Mouse (Mus musculus): Measurements from ENCODE around the gene BC049730.

Gene BC049730

DNA sequence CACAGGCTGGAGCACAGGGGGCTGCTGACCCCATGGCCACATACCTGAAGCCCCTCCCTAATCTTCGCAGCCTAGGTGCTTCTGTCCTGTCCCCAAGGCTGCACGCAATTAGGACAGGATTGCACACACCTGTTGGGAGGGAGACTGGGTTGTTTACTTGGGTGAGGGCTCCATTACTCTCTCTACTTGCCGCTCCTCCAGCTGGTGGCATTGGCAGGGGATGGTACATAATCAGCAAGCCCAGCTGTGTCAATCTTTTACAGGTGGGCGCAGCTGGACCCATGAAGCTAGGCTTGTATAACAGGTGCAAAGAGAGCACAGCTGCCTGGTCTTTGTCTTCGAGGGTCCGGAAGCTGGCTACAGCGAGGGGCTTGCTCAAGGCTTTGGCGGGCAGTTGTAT lies 53.5 kb downstream of the BC049730 start:
- DNase-seq (ENCODE audit: low spot score in 2 of 2): no peak
